Mouse (Mus musculus) kidney, adult 2 months (tissue): ENCODE measurements around the gene Vmn2r54.
"Not testable (repeated sequence)": the region's sequence is repeated elsewhere in the genome, so short reads cannot be mapped to it uniquely, and the experiment has no call there.

Experiments
- CTCF ChIP-seq: fragments of 200-500 bp; conservative IDR thresholded peaks from 2 replicates; pipeline ENCODE4 v1.5.1; 2011; ENCODE audit warnings: low read depth, mild to moderate bottlenecking, control low read depth, low read length, moderate library complexity, mixed read lengths; ENCODE audit not compliant: insufficient read depth, insufficient read length
- POLR2A ChIP-seq: fragments of 200-500 bp; IDR thresholded peaks from one replicate; pipeline ENCODE4 v1.6.1; 2011; ENCODE audit warnings: low read depth, low read length, control low read depth

GRCm38 (mm10) chr7:12640219-12640618, at the start of gene Vmn2r54:
- TF ChIP-seq POLR2A, CTCF: not testable (repeated sequence)
